Mouse (Mus musculus) midbrain, embryonic 13.5 days (tissue): ENCODE measurements around the gene AC153137.1. TPM values are rescaled to one million over a fixed set of nuclear protein-coding genes. Genes with fewer than 3 reads are reported as not detected.
"Not testable (repeated sequence)": the region's sequence is repeated elsewhere in the genome, so short reads cannot be mapped to it uniquely, and the experiment has no call there.

ENCODE experiments used
- ATAC-seq: fragments of 200-750 bp; cut with Nextera tagmentation; 2 replicates; pipeline ENCODE4 v1.8.0; 2017; ENCODE audit warnings: mild to moderate bottlenecking, moderate TSS enrichment, moderate library complexity
- H3K27ac ChIP-seq: fragments of 300-500 bp; sonication (generic); 2 replicates; pipeline ENCODE4 v1.5.1; 2015; ENCODE audit warnings: inconsistent platforms, mild to moderate bottlenecking, moderate library complexity
- H3K27me3 ChIP-seq: fragments of 300-500 bp; sonication (generic); 2 replicates; pipeline ENCODE4 v1.6.1; 2015; ENCODE audit warnings: mild to moderate bottlenecking, inconsistent platforms
- H3K36me3 ChIP-seq: fragments of 300-500 bp; sonication (generic); 2 replicates; pipeline ENCODE4 v1.6.1; 2015; ENCODE audit warnings: mild to moderate bottlenecking, inconsistent platforms
- H3K4me1 ChIP-seq: fragments of 300-500 bp; sonication (generic); replicated peaks from 2 replicates; pipeline ENCODE4 v1.6.1; 2015; ENCODE audit warnings: inconsistent platforms
- H3K4me2 ChIP-seq: fragments of 300-500 bp; sonication (generic); replicated peaks from 2 replicates; pipeline ENCODE4 v1.6.1; 2015; ENCODE audit warnings: moderate library complexity, mild to moderate bottlenecking, inconsistent platforms
- H3K4me3 ChIP-seq: fragments of 300-500 bp; sonication (generic); replicated peaks from 2 replicates; pipeline ENCODE4 v1.5.1; 2015; ENCODE audit warnings: mild to moderate bottlenecking, inconsistent platforms
- H3K9ac ChIP-seq: fragments of 300-500 bp; sonication (generic); replicated peaks from 2 replicates; pipeline ENCODE4 v1.6.1; 2015; ENCODE audit warnings: mild to moderate bottlenecking, inconsistent platforms
- H3K9me3 ChIP-seq: fragments of 300-500 bp; sonication (generic); 2 replicates; pipeline ENCODE4 v1.6.1; 2016; ENCODE audit warnings: mild to moderate bottlenecking, inconsistent platforms
- WGBS: fragments of 180-500 bp; shearing (Covaris S2); methylation state at CpG from one replicate; pipeline ENCODE4 v1.1.7; 2015; 5-methylcytosine and 5-hydroxymethylcytosine counted together
- polyA plus RNA-seq: library from polyadenylated mRNA; unstranded; fragments of >200 nt; fragmentation: Nextera tagmentation; extraction: Ambion mirVana; gene quantifications from 2 replicates; pipeline ENCODE4 v1.2.1, GENCODE M21; 2015

Gene AC153137.1
- not detected in 2 replicates for polyA plus RNA-seq

DNA sequence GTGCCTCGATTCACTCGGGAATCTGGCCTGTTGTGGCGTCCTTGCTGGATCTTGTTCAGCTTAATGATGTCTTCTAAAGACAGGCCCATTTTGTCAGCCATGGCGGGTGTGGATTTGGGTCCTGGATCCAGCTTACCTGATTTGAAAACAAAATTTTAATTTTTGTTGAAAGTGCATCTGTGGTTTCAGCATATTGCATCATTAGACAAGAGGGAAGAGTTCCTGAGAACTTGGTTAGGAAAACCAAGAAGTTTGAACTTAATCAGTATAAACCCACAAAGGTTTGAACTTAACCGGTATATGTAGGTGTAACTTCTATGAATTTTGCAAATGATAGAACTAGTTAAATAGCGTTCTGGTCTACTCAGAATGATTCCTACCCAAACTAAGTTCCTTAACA, at the start of gene AC153137.1:
Gene AC153137.1, minus strand, starts transcription at position 101 of the 400 bp plus-strand sequence.
- H3K36me3 ChIP-seq, H3K4me3 ChIP-seq, H3K4me1 ChIP-seq, H3K27me3 ChIP-seq, H3K27ac ChIP-seq, H3K9me3 ChIP-seq, H3K4me2 ChIP-seq, ATAC-seq, H3K9ac ChIP-seq: not testable (repeated sequence)
- 88% methylated on average over 5 of the region's 6 CpGs for WGBS

DNA sequence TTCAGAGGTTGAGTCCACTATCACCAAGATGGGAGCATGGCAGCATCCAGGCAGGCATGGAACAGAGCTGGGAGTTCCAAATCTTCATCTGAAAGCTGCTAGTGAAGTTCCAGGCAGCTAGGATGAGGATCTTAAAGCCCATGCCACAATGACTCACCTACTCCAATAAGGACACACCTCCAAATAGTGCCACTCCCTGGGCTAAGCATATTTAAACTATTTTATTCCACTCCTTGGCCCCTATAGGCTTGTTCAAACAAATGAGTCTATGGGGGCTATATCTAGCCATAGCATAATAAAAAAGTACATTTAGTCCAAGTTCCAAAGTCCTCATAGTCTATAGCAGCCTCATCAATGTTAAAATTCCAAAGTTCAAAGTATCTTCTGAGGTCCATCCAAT, 45.4 kb upstream of the AC153137.1 start:
- no peaks in the 10 kb centered on the region for H3K36me3 ChIP-seq
- ATAC-seq = no peak
- H3K4me1 ChIP-seq = no peaks in the 10 kb centered on the region
- H3K4me3 ChIP-seq = no peak overlapping the region
- H3K27me3 ChIP-seq = no peaks in the 10 kb centered on the region
- no peak overlapping the region for H3K9ac ChIP-seq
- no peaks in the 10 kb centered on the region for H3K9me3 ChIP-seq
- no peak overlapping the region for H3K27ac ChIP-seq
- H3K4me2 ChIP-seq = no peak overlapping the region

DNA sequence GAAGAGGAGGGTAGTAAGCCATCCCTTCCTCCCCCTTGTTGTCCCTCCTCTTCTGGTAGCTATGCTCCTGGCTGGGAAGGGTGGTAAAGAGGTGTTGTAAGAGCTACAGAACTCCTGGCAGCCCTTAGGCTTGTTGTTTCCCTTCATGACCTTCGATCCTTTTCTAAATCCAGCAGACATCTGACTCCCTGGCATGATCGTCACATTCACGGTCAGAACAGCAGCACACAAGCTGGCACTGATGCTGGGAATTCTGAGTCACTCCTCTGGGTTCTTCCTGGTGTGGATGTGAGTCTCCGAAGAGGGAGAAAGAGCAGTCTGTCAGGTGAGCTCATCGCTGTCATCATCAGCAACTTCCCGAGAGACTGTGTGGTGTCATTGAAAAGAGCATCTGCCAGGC, 41.5 kb upstream of the AC153137.1 start:
- H3K4me3 ChIP-seq = no peak overlapping the region
- no peak overlapping the region for H3K27ac ChIP-seq
- H3K4me2 ChIP-seq = no peak overlapping the region
- no peaks in the 10 kb centered on the region for H3K27me3 ChIP-seq
- ATAC-seq = no peak
- H3K36me3 ChIP-seq = no peaks in the 10 kb centered on the region
- no peaks in the 10 kb centered on the region for H3K9me3 ChIP-seq
- H3K4me1 ChIP-seq = no peaks in the 10 kb centered on the region
- WGBS = 85% methylated on average over 6 of the region's 6 CpGs
- no peak overlapping the region for H3K9ac ChIP-seq

DNA sequence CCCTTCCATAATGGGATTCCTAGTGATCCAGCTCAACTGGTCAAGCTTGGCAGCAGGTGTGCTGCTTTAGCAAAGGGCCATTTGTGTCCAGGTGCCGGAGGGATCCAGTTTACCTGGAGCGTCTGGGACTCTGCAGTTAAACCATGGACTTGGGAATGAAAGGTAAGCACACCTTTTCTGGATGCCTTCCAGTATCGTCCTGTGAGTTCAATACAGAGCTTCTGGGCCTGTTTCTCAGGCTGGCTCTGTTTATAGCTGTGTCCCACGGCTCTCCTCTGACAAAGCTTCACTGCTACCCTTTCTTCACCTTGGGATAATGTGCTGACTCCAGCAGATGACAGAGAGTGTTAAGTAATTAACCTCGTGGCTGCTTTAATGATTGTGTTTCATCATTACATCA, 39.6 kb upstream of the AC153137.1 start:
- H3K27ac ChIP-seq = no peak overlapping the region

DNA sequence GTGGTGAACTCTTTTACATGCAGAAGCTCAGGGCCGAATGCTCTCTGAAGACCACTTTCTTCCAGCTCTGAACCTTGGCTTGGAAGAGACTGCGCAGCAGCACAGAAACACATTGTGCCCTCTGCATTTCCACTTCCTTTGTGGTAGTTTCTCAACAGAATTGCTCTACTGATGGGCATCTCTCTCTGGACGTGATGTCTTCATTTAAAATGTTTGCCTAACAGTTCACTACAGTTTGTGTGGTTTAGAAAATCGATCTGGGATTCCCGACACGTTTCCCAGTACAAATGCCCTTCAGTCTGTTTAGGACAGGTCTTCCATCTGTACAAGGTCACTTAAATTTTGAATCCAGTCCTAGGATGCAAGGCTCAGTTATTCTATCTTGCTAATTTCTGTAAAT, 38.3 kb upstream of the AC153137.1 start:
- Histone ChIP-seq H3K4me3 (no peak overlapping the region), H3K4me1 (no peaks in the 10 kb centered on the region), H3K27me3 (no peaks in the 10 kb centered on the region), H3K27ac (no peak overlapping the region), H3K9ac (no peak overlapping the region), H3K9me3 (no peaks in the 10 kb centered on the region), H3K4me2 (no peak overlapping the region), H3K36me3 (no peaks in the 10 kb centered on the region)
- WGBS = 92% methylated on average over 6 of the region's 6 CpGs
- ATAC-seq = no peak

More for the DNA sequence above, 39.6 kb upstream of the AC153137.1 start:
- no peak overlapping the region for H3K4me2 ChIP-seq
- no peak overlapping the region for H3K9ac ChIP-seq
- 87% methylated on average over 5 of the region's 5 CpGs for WGBS
- H3K36me3 ChIP-seq = no peaks in the 10 kb centered on the region
- H3K9me3 ChIP-seq = no peaks in the 10 kb centered on the region
- H3K4me1 ChIP-seq = no peaks in the 10 kb centered on the region
- ATAC-seq = no peak
- no peaks in the 10 kb centered on the region for H3K27me3 ChIP-seq
- H3K4me3 ChIP-seq = no peak overlapping the region

DNA sequence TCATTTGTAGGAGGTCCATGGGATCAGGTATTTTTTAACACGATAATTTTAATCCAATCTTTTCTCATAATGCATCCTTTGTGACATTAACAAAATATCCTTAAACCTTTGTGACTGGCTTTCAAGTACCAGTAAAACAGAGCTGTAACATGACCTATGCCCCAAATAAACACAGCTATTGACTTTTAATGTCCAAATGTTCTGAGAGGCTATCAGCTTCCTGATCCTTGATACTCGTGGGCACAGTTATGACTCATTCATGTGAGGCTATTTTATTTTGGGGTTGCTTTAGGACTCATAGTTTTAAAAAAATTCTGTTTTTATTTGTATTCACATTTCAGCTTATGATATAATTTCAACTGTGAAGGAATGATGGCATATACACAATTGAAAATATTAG, 37.5 kb upstream of the AC153137.1 start:
- H3K4me1 ChIP-seq = no peaks in the 10 kb centered on the region
- WGBS = 68% methylated on average over 2 of the region's 2 CpGs
- ATAC-seq = no peak

DNA sequence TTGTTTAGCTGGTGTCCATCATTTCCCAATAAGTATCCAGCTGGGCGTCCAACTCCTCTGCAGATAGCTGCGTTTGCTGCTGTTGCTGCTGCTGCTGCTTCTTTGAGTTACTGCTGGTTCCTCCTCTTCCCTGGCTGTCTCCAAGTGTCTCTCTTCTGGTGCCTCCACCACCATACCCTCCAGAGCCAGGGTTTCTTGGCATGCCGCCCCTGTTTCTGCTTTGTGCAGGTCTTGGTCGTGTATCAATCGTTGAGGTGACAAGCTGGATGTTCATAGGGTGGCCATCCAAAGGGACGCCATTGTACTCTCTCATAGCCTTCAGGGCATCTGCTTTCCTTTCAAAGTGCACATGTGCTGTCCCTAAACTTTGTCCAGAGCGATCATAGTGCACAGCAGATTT, 529 bp downstream of the AC153137.1 start:
- not testable (repeated sequence) for H3K9me3 ChIP-seq, H3K4me3 ChIP-seq, H3K4me1 ChIP-seq, H3K9ac ChIP-seq, ATAC-seq, H3K27me3 ChIP-seq, H3K4me2 ChIP-seq, H3K36me3 ChIP-seq, H3K27ac ChIP-seq
- WGBS = 90% methylated on average over 7 of the region's 7 CpGs

More for the DNA sequence above, 37.5 kb upstream of the AC153137.1 start:
- Histone ChIP-seq H3K9ac (no peak overlapping the region), H3K36me3 (no peaks in the 10 kb centered on the region), H3K4me3 (no peak overlapping the region), H3K27me3 (no peaks in the 10 kb centered on the region), H3K27ac (no peak overlapping the region), H3K9me3 (no peaks in the 10 kb centered on the region), H3K4me2 (no peak overlapping the region)

DNA sequence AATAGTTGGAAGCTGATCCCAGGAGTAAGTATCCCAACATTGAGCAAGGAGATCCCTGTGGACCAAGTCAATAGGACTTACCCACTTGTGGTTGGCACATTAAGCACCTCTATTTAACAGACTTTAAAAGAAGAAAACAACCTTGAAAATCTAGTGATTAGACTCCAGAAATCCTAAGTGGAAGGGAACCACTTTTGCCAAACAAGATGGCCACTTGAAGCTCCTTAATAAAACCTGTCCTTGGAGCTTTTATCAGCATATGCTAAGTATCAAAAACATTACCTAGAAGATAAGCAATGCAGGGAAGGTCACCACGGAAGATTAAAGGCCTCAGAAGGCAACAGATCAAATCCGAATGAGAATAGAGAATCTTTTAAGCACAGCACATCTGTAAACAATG, 26.0 kb downstream of the AC153137.1 start:
- Histone ChIP-seq H3K9me3 (no peaks in the 10 kb centered on the region), H3K4me3 (no peak overlapping the region)
- WGBS = 83% methylated on average over 2 of the region's 2 CpGs

DNA sequence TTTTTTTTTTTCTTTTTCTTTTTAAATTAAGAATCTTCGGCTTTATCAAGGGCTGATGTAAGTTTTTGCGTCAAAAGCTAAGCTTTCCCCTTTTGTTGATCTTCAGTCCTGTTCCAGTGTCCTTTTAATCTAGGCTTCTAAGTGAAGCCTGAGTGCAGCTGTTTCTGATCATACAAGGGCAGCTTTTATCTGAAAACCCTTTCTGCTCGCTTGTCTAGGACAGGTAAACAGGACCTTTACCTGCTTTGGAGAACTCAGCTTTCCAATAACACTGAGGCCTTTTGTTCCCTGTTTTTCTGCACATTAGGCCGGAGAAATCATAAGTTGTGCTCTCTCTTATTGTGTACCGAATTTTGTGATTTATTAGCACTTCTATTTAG, 27.3 kb downstream of the AC153137.1 start:
- 44% methylated on average over 5 of the region's 5 CpGs for WGBS
- Histone ChIP-seq H3K4me2 (peak overlapping the region; percentile 53), H3K4me3 (peak overlapping the region; percentile 93), H3K4me1 (peaks cover 27% of the 10 kb centered on the region), H3K27ac (peak overlapping the region; percentile 99), H3K27me3 (no peaks in the 10 kb centered on the region), H3K36me3 (no peaks in the 10 kb centered on the region), H3K9me3 (no peaks in the 10 kb centered on the region), H3K9ac (peak overlapping the region; percentile 83)
- no peak for ATAC-seq

More for the DNA sequence above, 26.0 kb downstream of the AC153137.1 start:
- H3K27me3 ChIP-seq = no peaks in the 10 kb centered on the region
- H3K4me2 ChIP-seq = no peak overlapping the region
- peaks cover 19% of the 10 kb centered on the region for H3K4me1 ChIP-seq
- ATAC-seq = no peak
- H3K9ac ChIP-seq = no peak overlapping the region
- no peaks in the 10 kb centered on the region for H3K36me3 ChIP-seq
- H3K27ac ChIP-seq = no peak overlapping the region

DNA sequence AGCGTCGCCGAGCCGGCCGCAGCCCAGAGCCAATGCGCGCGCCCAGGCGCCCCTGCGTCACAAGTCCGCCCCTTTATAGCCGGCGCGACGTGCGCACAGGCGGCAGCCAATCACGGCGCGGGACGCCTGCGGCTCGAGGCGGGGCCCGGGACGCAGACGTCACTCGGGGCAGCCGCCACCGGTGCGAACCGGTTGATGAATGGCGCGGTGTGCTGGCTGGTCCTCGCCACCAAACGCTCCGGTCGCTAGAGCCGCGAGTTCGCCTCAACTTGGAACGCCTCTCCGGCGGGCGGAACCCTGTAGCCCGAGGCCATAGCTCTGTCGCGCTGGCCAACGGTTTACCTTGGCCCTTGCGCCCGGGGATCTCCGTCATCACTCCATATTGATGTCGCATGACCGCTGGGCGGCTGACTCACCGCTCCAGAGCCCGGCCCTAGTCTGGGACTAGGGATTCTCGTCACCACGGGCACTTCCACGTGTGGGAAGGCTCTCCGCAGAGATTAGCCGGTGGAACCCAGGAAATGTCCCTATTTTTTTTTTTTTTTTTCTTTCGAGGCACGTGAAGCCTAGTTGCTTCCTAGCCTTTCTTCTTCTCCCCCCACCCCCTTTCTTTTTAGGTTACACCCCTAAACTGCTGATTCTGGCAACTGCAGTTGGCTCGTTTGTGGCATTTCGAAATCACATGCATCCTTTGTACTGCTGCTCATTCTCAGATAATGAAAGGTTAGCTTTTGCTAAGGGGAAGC, 27.9 kb downstream of the AC153137.1 start:
- H3K4me1 ChIP-seq = peaks cover 30% of the 10 kb centered on the region
- peaks cover 5% of the 10 kb centered on the region for H3K36me3 ChIP-seq
- H3K27ac ChIP-seq = peak overlapping the region; percentile 99
- H3K27me3 ChIP-seq = no peaks in the 10 kb centered on the region
- H3K4me2 ChIP-seq = peak overlapping the region; percentile 53
- peak overlapping the region; percentile 93 for H3K4me3 ChIP-seq
- peak; percentile 98 for ATAC-seq
- no peaks in the 10 kb centered on the region for H3K9me3 ChIP-seq
- peak overlapping the region; percentile 83 for H3K9ac ChIP-seq
- under 1% methylated on average over 64 of the region's 66 CpGs for WGBS

DNA sequence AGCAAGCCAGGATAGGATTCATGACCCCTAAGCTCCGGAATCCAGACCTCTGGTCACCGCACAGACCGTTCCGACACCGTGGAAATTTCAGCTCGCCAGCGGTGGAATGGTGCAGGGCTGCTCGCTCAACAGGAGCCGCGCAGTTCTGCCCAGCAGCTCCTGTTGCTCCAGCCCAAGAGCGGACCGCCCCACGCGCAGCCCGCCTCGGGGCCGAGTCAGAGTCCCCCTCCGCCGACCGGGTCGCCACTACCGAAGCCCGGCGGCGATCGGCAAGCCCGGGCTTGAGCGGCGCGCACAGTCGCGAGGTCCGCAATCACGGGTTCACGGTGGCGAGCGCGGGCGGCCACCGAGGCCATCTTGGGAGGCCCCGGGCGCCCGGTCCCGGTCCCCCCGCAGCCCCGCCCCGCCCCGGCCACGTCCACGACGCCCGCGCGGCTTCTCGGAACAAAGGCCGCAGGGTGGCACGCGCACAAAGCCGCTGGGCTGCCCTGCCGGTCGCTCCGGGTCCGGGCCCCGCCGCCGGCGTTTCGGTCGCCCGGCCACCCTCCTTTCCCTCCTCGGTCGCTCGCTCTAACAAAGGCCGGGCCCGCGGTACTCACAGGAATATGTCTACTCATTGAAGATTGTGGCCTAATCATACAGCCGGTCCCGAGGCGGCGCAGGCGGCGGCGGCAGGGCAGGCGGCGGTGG, 28.7 kb downstream of the AC153137.1 start:
- Histone ChIP-seq H3K36me3 (peaks cover 12% of the 10 kb centered on the region), H3K4me3 (peak overlapping the region; percentile 93), H3K4me2 (peak overlapping the region; percentile 56), H3K27me3 (no peaks in the 10 kb centered on the region), H3K9ac (peak overlapping the region; percentile 89), H3K9me3 (no peaks in the 10 kb centered on the region), H3K27ac (peak overlapping the region; percentile 99), H3K4me1 (peaks cover 30% of the 10 kb centered on the region)
- 1% methylated on average over 80 of the region's 85 CpGs for WGBS
- peak; percentile 82 for ATAC-seq

DNA sequence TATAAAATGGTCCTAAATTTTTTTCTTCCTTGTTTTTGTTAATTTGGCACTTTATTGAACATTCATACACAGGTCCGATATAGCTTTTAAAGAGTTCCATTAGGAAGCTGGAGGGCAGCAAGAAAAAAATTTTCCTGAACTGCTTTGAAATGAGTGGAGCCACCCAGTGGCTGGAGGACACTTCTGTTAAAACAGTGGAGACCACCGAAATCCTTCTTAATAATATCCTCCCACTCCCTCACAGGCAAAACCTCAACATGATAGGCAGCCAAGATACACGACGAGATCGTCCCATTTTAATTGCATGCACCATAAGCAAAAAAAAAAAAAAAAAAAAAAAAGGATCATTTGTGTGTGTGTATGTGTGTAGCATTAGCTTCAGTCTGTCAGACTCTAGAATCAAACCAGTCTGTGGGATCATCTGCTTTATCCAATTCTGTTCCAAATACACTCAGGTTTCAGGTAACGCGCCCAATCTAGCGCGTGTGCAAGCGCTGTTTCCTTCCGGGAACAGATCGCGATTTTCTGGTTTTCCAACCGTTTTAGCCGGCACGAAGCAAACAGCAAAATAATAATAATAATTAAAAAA, 29.3 kb downstream of the AC153137.1 start:
- WGBS = under 1% methylated on average over 16 of the region's 16 CpGs
- H3K9ac ChIP-seq = peak overlapping the region; percentile 89
- H3K36me3 ChIP-seq = peaks cover 19% of the 10 kb centered on the region
- peak overlapping the region; percentile 93 for H3K4me3 ChIP-seq
- H3K4me1 ChIP-seq = peaks cover 30% of the 10 kb centered on the region
- H3K27me3 ChIP-seq = no peaks in the 10 kb centered on the region
- no peaks in the 10 kb centered on the region for H3K9me3 ChIP-seq
- H3K27ac ChIP-seq = peak overlapping the region; percentile 99
- no peak for ATAC-seq
- H3K4me2 ChIP-seq = peak overlapping the region; percentile 56
